Mouse (Mus musculus) adipocyte (in vitro differentiated cells): ENCODE data around the gene Htra1.
A peak's percentile ranks its signal among the peaks of the same experiment; 100 is the strongest.

Experiments used
- DNase-seq: peaks from one replicate; pipeline ENCODE4 v3.0.0-alpha.2; 2016; ENCODE audit warnings: low spot score

The Htra1 gene

DNA sequence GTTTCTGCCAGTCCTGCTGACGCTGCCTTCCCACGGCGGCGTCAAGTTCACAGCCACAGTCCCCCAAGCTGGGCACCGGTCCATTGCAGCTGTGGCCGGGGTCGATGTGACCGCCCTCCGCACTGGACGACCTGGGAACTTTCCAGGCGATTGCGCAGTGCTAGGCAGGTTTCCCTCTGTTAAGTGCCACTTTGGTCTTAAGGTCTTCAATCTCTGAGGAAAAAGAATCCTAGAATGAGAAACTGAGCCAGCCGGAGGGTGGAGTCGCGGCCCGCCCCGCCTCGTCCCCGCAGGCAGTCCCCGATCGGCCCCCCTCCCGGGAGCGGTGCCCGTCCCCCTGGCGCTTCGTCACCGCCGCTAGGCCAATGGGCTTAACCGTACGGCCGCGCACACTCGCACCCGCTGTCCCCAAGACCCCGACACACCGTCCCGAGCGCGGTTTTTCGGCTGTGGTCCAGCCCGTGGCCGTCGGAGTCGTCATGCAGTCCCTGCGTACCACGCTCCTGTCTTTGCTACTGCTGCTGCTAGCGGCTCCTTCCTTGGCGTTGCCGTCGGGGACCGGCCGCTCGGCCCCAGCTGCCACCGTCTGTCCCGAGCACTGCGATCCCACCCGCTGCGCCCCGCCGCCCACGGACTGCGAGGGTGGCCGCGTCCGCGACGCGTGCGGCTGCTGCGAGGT, at the start of gene Htra1:
Htra1 (plus strand) TSS at position 319 of the 679 bp plus-strand sequence.
- DNase-seq = no peak

DNA sequence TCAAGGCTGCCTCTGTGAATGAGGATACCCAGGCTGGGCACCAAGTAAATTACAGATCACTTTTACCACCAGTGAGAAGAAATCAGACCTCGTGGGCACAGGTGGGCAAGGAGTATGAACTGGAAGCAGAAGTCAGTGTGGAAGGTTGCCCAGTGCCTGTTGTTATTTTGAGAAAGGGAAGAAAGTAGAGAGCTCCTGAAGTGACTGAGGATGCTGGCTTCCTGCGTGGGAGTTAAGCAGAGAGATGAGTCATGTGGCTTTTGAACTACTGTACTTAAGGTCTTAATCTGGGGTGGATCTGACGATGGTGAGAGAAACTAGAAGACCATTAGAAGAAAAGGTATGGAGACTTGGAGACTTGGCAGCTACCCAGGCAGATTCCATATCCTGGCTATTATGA, 49.7 kb upstream of the Htra1 start:
- no peak for DNase-seq

DNA sequence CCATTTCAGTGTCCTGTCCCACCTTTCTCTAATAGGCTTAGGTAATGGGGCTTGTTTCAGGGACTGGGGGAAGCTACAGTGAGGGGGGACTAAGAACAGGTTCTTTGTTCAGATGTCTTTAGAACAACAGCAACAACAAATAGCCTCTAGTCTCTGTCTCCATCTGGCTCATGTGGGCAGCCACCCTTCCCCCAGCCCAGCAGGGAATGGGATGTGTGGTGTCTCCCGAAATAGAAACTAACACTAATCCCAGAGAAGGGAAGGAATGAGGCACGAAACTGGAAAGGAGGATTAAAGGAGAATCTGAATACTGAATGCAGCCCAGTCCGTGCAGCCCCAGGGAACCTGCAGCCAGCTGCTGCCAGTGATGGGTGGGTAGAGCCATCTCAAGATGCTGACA, 48.0 kb upstream of the Htra1 start:
- DNase-seq = no peak

DNA sequence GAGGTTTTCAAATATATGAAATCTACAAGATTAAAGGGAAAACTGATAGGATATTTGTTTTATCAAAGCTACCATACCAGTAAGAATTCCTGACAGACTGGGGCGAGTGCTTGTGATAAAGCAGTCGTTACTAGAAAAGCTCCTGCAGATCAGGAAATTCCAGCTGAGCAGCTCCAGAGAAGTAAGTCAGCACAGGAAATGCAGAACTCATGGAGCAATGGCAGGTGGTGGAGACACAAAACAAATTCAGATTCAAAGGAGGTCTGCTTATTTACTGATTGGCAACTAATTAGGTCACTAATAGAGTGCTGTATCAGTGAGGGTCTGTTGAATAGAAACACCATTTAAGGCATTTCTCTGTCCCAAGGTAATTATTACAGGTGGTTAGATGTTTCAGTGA, 45.0 kb upstream of the Htra1 start:
- no peak for DNase-seq

DNA sequence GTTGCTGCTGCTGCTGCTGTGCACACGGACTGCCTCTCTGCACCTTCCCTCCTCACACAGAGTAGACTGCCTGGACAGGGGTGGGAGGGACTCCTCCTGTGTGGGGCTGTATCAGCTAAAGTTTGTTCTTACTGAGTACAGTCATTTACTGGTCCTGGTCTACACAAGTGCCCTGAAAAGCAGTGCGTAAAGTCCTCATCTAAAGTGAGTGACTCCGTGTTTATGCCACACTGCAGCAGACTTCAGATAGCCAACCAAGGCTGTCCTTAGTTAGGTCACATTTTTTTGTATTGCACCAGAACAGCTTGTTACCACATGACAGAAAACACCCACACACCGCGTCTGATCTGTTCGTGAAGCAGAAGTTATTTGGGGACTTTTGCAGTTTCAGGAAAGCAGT, 42.9 kb upstream of the Htra1 start:
- peak; percentile 53 for DNase-seq

DNA sequence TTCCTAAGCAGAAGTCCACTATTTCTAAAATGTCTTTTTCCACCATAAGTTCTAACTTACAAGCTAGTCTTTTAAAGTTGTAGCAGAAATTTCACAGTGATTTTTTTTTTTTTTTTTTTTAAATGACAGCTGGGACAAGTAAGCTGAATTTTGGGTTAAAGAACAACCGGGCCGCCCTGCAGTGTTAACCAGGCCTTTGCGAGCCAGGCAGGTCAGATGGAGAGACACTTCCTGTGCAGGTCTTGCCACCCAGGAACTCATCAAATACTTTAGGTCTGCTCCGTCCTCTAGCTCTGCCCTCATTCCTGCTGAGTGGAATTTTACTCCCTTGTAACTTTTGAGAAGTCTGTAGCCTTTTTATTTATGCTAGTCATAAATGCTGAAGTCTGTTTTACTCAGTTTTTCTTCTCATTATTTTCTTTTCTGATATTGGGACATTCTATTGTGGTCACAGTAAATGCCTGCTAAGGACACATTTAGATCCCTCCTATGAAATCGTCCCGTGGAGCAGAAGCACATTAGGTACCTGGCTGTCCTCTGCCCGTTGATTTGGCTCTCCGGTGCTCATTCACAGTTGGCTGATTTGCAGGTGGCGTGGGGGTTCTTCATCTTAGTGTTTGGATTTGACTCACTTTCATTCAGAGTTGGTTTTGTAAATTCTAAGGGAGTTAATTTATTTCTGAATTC, 40.8 kb upstream of the Htra1 start:
- no peak for DNase-seq

DNA sequence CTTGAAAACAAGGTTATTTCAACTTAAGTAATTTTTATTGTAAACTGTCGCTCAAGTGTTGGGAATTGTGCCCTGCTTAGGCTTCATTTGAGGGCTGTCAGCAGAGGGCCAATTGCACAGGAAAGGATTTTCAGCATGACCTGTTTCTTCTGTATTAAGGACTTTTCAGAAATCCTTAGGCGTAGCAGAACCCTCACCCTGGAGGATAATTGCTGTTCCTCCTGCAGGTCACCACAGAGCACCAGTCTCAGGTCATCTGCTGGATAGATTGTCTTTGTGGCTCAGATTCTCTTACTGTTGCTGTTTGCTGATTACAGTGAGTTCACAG, 40.3 kb upstream of the Htra1 start:
- no peak for DNase-seq

DNA sequence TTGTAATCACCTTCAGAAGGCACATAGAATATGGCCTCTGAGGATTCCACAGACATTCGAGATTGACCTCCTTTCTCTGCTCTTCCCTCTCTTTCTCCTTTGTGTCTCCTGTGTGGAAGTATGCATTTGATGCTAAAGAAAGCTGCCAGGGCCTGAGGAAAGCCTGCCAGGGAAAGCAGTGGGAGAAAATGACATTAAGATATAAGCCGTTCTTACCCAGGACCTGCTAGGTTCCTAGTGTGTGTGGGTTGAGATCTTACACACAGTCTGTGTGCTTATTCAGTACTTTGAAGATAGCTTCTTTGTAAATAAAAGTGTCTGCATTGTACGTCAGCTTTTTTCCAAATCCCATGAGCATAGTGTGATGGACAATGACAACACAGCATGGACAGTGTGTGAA, 39.8 kb upstream of the Htra1 start:
- DNase-seq = no peak

DNA sequence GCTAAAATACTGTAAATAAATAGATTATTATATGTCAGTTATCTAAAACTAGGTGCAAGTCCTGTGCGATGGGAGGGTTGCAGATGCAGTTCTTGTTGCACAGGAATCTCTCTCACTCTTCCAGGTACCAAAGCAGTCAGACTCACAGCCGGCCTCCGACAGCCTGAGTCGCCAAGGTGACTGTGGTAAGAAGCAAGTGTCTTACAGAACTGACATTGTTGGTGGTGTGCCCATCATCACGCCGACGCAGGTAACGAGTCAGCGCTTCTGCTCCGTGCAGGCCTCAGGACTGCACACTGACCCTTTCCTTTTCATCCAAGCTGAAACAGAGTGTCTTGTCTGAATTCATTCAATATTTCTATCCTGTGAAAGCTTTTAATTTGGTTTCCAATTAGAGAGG, 38.7 kb upstream of the Htra1 start:
- DNase-seq = no peak

DNA sequence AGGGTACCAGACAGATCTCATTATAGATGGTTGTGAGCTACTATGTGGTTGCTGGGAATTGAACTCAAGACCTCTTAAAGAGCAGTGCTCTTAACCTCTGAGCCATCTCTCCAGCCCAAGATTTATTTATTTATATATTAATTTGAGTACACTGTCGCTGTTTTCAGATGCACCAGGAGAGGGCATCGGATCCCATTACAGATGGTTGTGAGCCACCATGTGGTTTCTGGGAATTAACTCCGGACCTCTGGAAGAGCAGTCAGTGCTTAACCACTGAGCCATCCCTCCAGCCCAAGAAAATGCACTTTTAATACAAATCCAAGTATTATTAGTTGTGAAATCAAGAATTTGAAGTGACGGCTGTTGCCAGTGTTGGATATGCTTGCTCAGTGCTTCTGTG, 37.5 kb upstream of the Htra1 start:
- peak; percentile 18 for DNase-seq

DNA sequence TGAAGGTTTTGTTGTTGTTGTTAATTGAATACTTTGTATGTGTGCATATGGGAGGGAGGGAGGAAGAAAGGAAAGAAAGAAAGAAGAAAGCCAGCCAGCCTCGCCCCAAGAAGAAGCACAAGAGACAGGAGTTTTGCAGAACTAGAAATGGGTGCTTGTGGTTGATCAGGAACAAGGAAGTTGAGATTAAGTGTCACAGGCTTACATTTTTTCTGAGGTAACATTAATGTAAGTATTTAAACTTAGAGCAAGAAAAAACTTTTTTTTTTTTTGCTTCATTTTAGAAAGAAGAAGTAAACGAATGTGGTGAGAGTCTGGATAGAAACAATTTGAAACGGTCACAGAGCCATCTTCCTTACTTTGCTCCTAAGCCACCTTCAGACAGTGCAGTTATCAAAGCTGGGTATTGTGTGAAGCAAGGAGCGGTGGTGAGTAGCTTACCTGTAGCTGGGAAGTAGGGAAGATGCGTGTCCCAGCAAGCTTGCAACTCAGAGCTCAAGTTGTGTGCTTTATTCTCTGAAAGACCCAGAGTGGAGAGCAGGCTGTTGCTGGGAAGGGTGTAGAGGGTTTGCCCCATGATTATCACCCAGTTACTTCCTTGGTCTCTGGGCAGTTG, 35.6 kb upstream of the Htra1 start:
- no peak for DNase-seq

DNA sequence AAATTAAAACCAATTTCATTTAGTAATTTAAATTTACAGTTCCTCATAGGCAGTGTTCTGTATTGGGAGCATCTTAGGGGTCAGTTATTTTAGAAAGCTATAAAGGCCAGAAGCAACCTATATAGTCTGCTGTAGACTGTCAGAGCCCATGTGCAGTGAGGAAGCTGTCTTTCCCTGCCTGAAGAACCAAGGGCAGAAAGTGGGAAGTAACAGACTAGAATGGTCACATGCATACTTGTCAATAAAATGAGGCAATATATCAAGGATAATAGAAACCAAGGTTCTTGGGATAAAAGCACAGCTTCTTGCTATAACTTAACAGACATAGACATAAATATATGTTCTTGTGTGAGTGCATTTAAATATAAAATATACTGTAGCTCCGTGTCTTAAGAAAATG, 33.0 kb upstream of the Htra1 start:
- no peak for DNase-seq

DNA sequence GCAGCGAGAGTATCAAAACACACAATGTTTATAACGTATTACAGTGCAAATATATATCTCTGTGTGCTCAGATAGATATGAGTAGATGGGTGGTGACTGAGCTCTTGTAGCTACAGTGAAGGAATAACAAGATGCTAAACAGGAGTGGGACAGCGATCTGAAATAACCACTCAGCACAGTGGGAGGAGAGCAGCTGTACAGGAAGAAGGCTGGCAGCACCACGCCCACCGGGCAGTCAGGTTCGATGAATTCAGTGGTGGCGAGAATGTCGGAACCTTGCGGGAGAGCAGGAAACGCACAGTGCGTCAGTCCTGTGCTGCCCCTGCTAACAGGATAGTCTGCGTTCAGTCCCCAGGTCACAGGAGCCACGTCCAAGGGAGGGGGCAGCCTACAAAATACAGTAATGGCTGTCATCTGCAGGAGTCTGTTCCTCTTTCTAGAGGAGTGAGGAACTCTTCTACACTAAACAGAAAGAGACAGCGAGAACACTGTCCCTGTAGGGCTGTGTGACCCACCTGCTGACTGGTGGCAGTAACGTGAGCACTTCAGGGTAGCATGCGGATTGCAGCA, 32.3 kb upstream of the Htra1 start:
- no peak for DNase-seq

DNA sequence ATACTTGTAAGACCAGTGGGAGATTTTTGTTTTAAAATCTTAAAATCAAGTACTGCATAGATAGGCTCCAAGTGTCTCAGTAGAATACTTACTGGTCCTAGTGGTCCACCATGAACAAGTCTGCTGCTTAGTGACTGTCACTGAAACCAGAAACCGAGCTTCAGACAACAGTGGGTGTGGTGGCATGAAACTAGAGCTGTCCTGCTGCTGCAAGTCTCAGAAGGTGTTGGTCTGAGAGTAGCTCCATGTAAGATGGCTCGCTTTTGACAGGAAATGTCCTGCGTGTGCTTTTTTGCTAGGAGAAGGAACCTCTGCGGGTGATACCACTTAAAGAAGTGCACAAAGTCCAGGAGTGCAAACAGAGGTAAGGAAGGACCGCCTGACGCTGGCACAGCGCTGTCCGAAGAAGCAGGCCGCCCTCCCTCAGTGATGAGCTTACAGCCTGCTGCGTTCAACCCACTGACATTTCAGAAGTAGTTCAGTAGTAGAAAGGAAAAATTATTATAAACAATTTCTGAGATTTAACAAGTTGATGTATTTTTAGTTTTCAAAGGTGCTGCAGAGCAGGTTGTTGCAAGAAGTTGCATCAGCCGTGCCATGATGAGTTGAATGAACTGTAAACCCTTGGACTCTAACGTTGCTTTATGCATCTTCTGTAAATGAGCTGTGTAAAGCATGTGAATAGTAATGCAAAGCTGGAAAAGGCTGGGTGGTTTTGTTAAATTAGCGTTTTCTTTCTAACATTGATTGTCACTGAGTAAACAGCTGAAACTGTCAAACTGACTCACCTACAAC, 31.1 kb upstream of the Htra1 start:
- DNase-seq = no peak

DNA sequence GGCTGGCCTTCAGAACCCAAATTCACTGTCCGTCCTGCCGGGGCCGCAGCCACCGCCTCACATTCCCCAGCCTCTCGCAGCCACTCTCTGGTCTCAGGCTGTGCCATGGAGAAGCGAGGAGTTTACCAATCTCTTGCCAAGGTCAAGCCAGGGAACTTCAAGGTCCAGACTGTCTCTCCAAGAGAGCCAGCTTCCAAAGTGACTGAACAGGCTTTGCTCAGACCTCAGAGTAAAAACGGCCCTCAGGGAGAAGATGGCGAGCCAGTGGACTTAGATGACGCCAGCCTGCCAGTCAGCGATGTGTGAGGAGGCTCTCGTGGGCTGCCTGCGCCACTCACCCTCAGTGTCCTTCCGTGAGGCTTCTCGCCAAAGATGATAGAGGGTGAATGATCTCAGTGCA, 25.1 kb upstream of the Htra1 start:
- DNase-seq = no peak

DNA sequence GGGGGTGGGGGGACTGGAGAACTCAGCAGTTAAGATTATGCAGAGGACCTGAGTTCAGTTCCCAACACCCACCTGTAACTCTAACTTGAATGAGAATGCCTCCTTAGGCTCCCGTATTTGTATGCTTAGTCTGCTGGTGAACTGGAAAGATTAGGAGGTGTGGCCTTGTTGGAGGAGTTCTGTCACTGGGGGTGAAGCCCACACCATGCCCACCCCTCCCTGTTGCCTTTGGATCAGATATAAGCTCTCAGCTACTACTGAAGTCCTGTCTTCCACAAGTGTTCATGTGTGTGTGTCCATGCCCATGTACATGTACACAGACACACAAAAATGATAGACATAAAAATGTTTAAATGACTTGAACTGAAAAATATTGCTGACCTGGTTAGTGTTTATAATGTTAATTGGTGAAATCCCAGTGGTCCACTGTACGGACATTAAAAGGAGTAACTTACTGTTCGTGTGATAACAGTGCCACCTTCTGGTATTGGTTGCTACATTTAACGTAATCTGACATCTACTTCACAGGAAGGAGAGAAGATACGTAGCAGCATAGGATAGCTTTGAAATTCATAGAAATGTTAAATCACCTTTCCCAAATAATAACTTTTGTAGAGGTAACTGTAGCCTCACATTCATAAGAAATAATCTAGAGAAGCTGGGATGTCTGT, 21.1 kb upstream of the Htra1 start:
- peak; percentile 54 for DNase-seq

DNA sequence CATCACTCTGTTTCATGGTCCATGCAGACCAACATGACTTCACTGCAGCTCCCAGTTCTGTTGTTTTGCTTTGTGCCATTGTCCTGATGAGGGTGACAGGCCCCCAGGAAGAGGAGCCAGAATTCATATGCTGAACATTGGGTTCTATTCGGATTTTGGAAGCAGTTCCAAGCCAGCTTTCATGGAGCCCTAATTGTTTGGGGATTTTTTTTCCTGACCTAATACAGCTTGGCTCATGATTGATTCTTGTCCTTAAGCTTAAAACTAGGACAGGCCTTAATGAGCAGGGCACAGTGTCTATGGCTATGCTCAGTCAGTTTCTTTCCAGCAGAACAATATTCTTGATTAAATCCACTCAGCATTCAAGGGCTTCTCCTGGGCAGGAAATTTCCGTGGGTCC, 17.7 kb upstream of the Htra1 start:
- no peak for DNase-seq

DNA sequence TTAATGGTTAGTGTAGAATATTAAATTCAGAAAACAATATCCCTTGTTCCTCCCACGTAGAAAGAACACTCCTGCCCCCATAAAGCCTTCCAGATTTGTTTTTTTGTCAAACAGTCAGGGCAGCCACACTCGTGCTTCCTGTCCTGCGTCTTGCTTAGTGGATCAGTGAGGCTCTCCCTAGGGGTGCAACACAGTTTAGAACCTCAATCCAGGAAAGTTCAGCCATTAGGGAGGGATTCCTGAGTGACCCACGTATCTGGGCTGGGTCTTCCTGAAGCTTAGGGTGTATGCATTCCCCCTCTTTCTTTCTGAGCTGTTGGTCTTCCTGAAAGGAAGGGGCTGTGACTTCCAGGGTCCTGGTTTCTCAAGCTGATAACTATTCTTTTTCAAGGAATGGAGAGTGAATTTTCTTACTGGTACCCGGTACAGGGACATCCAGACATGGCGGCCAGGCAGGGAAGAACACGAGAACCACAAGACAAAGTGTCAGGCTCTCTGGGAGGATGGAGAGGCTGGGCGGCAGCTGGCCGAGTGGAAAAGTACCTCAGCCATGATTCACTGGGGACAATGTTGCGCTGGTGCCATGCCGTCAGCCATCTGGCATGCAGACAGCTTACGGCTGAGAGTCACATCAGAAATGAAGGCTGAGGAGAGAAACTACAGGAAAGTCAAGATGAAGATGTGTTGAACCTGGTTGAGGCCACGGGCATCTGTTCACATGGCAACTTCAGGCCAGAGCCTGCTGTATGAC, 12.8 kb upstream of the Htra1 start:
- DNase-seq = no peak

DNA sequence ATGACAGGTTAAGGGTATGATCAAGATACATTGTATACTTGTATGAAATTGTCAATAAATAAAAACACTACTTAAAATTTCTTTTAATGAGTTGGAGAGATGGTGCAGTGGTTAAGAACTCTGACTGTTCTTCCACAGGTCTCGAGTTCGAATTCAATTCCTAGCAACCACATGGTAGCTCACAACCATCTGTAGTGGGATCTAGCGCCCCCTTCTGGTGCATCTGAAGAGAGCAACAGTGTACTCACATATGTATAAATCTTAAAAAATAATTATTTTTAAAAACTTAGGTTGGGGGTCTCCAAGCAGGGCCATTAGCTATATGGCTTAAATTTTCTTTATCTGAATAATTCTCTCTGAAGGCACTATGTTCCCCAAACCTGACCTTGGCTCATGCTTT, 5.5 kb upstream of the Htra1 start:
- no peak for DNase-seq

DNA sequence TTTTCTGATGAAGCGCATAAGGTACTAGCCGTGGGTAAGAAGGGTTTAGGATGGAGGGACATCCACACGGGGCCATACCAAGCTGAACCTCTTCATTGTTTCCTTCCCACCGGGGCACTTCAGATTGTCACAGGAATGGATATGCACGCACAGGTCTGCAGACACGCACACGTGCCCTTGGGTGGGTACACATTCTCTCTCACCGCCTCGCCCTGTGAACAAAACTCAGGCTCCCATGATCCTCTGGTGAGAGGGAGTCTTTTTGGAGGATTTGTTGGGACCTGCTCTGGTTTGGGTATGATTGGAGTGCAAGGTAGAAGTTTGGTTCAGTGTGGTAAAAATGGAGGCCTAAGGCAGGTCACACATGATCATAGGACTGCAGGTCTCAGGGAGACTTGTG, 3.0 kb upstream of the Htra1 start:
- no peak for DNase-seq

DNA sequence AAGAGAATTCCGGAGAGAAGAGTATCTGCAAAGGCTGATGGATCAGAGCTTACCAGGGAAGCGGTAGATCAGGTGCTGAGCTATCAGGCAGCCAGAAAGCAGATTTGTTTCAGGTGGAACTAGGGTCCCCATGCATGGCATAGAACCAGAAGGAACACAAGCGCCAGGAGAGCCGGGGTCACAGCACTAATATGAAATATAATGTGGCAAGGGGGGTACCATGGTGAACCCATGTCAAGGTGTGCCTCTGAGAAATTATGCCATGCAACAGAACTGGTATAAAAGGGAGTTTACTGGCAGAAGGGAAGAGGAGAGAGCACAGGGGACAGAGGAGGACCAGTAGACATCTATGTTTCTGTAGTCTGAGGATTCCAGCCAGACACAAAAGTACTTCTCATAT, 1.3 kb upstream of the Htra1 start:
- DNase-seq = no peak
